Mouse (Mus musculus) thymus, postnatal 25 days (tissue): ENCODE measurements around the gene Gm7697.
"Not testable (repeated sequence)": the region's sequence is repeated elsewhere in the genome, so short reads cannot be mapped to it uniquely, and the experiment has no call there.

Experiments
- DNase-seq: peaks from one replicate; pipeline ENCODE4 v3.0.0; 2022

Gm7697 gene

DNA sequence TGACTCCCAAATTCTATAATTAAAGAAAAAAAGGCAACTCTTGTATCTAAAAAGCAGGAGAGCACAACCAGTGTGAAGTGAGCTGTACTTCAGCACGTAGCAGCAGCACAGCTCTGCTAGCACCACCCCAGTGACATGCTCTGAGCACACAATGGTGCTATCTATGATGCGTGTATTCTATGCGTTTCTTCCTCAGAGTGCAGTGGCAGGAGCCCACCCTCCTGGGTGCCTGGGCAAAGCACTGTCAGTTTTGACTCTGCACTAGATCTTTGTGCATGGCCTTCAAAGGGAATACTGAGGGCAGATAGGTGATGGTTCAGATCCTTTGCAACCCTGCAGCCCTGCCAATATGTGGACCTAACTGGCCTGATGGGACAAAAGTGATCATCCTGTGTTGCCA, at the start of gene Gm7697:
TSS of gene Gm7697 (minus strand) at position 101 of the 400 bp plus-strand sequence.
- not testable (repeated sequence) for DNase-seq

DNA sequence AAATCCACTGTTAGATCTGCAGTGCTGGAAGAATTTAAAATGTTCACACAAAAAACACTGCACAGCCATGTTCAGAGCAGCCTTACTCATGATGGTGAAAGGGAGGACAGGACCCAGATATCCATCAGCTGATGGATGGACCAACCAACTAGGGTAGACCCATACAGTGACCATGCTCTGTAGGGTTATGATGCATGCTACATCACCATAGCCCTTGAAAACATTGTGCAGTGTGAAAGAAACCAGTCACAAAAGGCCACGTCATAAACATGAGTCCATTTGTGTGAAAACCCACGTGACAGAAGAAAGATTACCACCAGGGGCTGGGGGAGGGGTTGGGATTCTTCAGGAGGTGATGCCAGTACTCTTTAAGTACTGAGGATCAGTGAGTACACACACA, 28.5 kb upstream of the Gm7697 start:
- not testable (repeated sequence) for DNase-seq

DNA sequence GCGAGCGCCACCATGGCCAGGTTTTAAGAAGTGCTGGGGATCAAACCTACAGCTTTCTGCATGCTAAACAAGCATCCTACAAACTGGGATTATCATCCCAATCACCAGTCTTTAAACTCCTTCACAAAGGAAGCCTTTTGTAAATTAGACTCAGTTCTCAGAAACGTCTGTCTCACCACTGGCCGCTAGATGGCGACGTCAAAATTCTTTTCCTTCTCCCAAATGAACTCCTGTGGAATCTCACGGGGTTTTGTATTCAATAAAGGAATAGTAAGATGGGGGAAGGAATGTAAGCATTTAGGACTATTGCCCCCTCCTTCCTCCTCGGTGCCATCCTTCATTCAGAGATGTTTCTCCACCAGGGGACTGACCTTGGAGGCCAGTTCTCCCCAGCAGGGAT, 26.8 kb upstream of the Gm7697 start:
- not testable (repeated sequence) for DNase-seq

DNA sequence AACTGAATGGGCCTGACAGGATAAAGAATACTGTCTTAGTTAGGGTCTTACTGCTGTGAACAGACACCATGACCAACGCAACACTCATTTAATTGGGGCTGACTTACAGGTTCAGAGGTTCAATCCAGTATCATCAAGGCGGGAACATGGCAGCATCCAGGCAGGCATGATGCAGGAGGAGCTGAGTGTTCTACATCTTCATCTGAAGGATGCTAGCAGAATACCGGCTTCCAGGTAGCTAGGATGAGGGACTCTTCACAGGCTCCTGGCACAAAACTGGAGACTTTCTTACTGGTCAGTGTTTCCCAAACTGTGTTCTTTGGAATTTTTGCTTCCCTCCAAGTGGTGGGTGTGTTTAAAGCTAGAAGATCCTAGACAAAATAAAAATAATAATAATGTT, 25.3 kb upstream of the Gm7697 start:
- not testable (repeated sequence) for DNase-seq

DNA sequence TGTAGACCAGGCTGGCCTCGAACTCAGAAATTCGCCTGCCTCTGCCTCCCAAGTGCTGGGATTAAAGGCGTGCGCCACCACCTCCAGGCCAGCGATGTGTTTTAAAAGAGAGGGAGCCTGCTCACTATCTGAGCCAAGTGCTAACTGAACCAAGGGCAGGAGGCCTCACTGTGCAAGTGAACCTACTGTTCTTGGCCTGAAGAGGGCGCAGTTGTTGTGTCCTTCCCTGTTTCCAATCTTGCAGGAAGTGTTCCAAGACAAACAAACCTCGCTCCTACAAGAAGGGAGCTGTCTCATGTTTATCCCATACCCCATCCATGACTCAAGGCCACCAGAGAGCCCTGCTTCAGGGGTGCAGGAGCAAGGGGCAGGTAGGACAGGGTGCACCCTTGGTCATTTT, 24.4 kb upstream of the Gm7697 start:
- not testable (repeated sequence) for DNase-seq

DNA sequence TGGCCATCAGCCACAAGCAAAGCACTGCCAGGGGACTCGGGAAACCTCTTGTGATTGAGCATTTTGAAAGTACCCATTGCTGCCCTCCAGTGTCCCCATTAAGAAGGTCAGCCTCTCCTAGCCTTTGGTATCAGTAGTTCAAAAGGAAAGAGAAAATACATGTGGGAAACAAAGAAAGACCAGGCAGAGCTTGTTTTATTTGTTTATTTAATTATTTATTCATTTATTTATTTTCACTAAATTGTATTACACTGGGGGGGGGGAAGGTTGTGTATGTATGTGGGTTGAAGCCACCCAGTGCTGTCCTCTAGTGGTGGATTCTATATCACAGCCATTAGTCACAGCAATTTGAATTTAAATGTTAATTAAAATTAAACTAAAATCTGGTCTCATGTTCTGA, 22.2 kb upstream of the Gm7697 start:
- not testable (repeated sequence) for DNase-seq

DNA sequence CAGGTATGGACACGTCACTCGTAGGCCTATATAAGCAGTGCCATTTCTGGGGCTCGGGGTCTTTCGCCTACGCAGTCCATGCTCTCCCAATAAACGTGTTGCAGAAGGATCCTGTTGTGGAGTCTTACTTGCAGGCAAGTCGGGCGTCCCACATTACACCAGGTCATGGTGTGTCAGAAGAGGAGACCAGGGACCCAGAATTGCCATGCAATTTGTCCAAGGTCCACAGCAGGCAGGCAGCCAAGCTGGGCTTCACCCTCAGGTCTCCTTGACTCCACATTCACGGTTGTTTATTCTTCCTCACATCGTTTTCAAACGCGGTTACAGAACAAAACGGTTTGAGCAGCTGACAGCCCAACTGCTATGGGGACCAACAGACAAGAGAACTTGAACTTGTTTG, 21.7 kb upstream of the Gm7697 start:
- not testable (repeated sequence) for DNase-seq

DNA sequence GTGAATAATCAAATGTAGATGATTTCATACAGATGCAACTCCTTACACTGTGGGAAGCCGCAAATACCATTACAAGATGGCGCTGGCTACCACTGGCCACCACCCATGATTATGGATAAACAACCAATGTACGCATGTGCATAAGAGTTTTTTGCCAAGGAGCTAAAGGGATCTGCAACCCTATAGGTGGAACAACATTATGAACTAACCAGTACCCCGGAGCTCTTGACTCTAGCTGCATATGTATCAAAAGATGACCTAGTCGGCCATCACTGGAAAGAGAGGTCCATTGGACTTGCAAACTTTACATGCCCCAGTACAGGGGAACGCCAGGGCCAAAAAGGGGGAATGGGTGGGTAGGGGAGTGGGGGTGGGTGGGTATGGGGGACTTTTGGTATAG, 21.2 kb upstream of the Gm7697 start:
- not testable (repeated sequence) for DNase-seq

DNA sequence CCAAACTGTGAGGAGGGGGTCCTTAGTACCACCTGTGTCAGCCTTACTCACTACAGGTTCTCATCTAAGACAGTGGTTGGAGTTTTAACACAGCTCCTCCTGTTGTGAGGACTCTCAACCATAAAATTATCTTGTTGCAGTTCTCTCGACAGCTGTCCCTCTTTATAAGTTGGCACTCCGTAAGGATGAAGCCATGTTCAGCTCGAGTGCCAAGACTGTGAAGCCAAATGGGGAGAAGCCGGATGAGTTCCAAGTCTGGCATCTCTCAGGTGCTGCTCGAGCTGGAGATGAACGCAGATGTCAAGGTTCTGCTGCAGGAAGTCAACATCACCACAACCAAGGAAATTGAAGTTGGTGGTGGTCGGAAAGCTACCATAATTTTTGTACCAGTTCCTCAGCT, 18.0 kb upstream of the Gm7697 start:
- not testable (repeated sequence) for DNase-seq

DNA sequence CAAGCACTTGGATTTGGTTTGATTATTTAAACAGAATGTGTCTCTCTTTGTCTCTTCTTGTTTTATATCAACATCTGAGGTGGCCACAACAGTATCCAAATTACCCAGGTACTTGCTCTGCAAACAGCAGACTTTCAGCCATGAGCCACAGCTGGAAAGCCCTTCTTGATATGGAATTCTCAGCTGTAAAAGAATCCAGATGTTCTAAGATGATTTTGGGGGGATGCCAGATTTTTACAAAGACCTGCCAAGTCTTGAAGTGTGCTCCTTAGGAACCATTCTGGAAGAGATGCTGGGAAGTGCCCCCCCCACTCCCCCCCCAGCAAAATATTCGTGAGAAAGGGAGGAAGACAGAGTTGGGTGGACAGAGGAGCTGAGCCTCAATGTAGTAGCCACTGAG, 17.6 kb upstream of the Gm7697 start:
- DNase-seq: not testable (repeated sequence)

DNA sequence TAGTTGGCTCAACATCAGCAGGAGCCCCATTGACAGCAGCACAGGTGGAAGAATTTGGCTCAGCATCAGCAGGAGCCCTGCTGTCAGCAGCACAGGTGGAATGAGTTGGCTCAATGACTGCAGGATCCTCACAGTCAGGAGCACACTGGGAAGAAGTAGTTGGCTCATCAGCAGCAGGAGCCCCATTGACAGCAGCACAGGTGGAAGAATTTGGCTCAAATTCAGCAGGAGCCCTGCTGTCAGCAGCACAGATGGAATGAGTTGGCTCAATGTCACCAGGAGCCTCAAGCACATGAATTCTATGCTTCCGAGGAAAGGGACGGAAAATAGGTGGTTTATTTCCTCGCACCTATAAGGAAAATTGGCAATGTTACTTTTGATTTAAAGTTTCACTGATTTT, 47.8 kb downstream of the Gm7697 start:
- DNase-seq: not testable (repeated sequence)

DNA sequence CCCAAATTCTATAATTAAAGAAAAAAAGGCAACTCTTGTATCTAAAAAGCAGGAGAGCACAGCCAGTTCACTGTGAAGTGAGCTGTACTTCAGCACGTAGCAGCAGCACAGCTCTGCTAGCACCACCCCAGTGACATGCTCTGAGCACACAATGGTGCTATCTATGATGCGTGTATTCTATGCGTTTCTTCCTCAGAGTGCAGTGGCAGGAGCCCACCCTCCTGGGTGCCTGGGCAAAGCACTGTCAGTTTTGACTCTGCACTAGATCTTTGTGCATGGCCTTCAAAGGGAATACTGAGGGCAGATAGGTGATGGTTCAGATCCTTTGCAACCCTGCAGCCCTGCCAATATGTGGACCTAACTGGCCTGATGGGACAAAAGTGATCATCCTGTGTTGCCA, 69.3 kb downstream of the Gm7697 start, which contains the start of gene Gm9495:
TSS of gene Gm9495 (minus strand) at position 101 of the 400 bp plus-strand sequence.
- DNase-seq: not testable (repeated sequence)
